Comparison of ENCODE assay signal across 10 mouse cellular contexts in the genomic region with DNA sequence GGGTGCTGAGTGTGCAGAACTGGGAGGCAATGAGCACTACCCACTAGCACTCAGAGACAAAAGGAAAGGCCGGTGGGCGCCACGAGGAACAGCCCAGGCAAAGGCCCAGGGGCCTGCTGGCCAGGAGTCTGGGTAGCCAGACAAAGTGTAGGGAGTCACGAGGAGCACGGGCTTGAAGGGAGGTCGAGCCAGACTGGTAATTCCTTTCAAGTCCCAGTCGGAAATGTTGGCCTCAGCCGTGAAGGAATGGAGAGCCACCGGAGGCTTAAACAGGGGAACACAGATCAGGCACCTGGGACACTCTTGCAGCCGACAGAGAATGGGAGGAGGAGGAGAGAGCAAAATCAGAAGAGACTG. TPM values are rescaled to one million over a fixed set of nuclear protein-coding genes. Genes with fewer than 3 reads are reported as not detected.
DNase-seq lines count a peak whose midpoint lies in the region; ATAC-seq and TF ChIP-seq lines count a peak whose summit lies in the region.
"Had no signal": no experiment of that assay in that cellular context is flagged by ENCODE, and none has a peak within 500 bp of the region (broad histone marks: within the 10 kb centered on the region; RNA-seq: fewer than 3 reads in every experiment).

No protein-coding gene starts in this region.

- no peaks in the 10 kb centered on the region for H3K9me3 ChIP-seq in heart, embryonic 13.5 days
- H3K9me3 ChIP-seq in E14TG2a.4 (ENCODE audit: low read length): no peaks in the 10 kb centered on the region
- H3K9me3 ChIP-seq in forebrain, embryonic 12.5 days: no peaks in the 10 kb centered on the region
- H3K9me3 ChIP-seq in limb, embryonic 10.5 days (replicated peaks): no peaks in the 10 kb centered on the region

- peak overlapping the region; percentile 65 for H3K4me2 ChIP-seq in heart, embryonic 13.5 days
- H3K4me2 ChIP-seq in forebrain, embryonic 12.5 days: peak overlapping the region; percentile 49

- H3K36me3 ChIP-seq in heart, embryonic 13.5 days: peaks cover 19% of the 10 kb centered on the region
- H3K36me3 ChIP-seq in E14TG2a.4 (ENCODE audit: insufficient read depth, low read length): peaks cover 17% of the 10 kb centered on the region
- peaks cover 20% of the 10 kb centered on the region for H3K36me3 ChIP-seq in forebrain, embryonic 12.5 days (replicated peaks)
- H3K36me3 ChIP-seq in limb, embryonic 10.5 days: peaks cover 30% of the 10 kb centered on the region

- H3K27me3 ChIP-seq in heart, embryonic 13.5 days (replicated peaks): no peaks in the 10 kb centered on the region
- H3K27me3 ChIP-seq in E14TG2a.4 (ENCODE audit: insufficient read depth, low read length): peaks cover 17% of the 10 kb centered on the region
- H3K27me3 ChIP-seq in forebrain, embryonic 12.5 days: peaks cover 6% of the 10 kb centered on the region; the same call in 1 of the 2 replicates
- H3K27me3 ChIP-seq in limb, embryonic 10.5 days (ENCODE audit: low read depth, poor library complexity, severe bottlenecking): no peaks in the 10 kb centered on the region

- peak overlapping the region; percentile 15 for H3K4me3 ChIP-seq in heart, embryonic 13.5 days
- peak overlapping the region; percentile 60 for H3K4me3 ChIP-seq in E14TG2a.4 (replicated peaks; ENCODE audit: low read length)
- no peak overlapping the region for H3K4me3 ChIP-seq in forebrain, embryonic 12.5 days (replicated peaks)
- peak overlapping the region; percentile 62 for H3K4me3 ChIP-seq in limb, embryonic 10.5 days

- no peak for TF ChIP-seq CTCF in E14TG2a.4 (conservative IDR thresholded peaks at IDR 0.05; ENCODE audit: low read length)

- peak overlapping the region; percentile 94 for H3K27ac ChIP-seq in heart, embryonic 13.5 days (replicated peaks)
- peak overlapping the region; percentile 97 for H3K27ac ChIP-seq in forebrain, embryonic 12.5 days
- peak overlapping the region; percentile 97 for H3K27ac ChIP-seq in limb, embryonic 10.5 days

- peak overlapping the region; percentile 80 for H3K9ac ChIP-seq in heart, embryonic 13.5 days
- peak overlapping the region; percentile 42 for H3K9ac ChIP-seq in forebrain, embryonic 12.5 days

- DNase-seq in heart, postnatal 4 days: no peak
- no peak for DNase-seq in limb, embryonic 10.5 days (ENCODE audit: low spot score)
- no peak for DNase-seq in adrenal gland, adult 18-20 months (ENCODE audit: low spot score in 2 of 2)
- no peak for DNase-seq in yolk sac, embryonic 10.5 days (ENCODE audit: low spot score)
- no peak for DNase-seq in urinary bladder, adult 2 months (ENCODE audit: low spot score)
- DNase-seq: adrenal gland, postnatal 10 days had no signal

- no peak for ATAC-seq in heart, embryonic 13.5 days (ENCODE audit: extremely low read depth, insufficient number of reproducible peaks, low FRiP score, low TSS enrichment)
- no peak for ATAC-seq in forebrain, embryonic 12.5 days (ENCODE audit: low FRiP score)

- 28% methylated on average over 10 of the region's 10 CpGs for WGBS in heart, embryonic 13.5 days
- 13% methylated on average over 10 of the region's 10 CpGs for WGBS in forebrain, embryonic 12.5 days
- 11% methylated on average over 10 of the region's 10 CpGs for WGBS in limb, embryonic 10.5 days

- peaks cover 50% of the 10 kb centered on the region for H3K4me1 ChIP-seq in heart, embryonic 13.5 days
- peaks cover 67% of the 10 kb centered on the region for H3K4me1 ChIP-seq in E14TG2a.4 (replicated peaks; ENCODE audit: low read depth, low read length)
- H3K4me1 ChIP-seq in forebrain, embryonic 12.5 days: peaks cover 50% of the 10 kb centered on the region
- H3K4me1 ChIP-seq in limb, embryonic 10.5 days: peaks cover 72% of the 10 kb centered on the region

RNA-seq across cellular contexts. Expression of gene Mfap4, which starts 1.0 kb away (rescaled TPM):
- polyA plus RNA-seq in heart, embryonic 13.5 days (2015; fragmentation: Nextera tagmentation; extraction: Ambion mirVana): 114 and 126 TPM in 2 replicates
- 10 to 100 TPM; 70.7 to 78.0 TPM for total RNA-seq in heart, postnatal 4 days (2021)
- 66.9 and 69.4 TPM in 2 replicates for polyA plus RNA-seq in forebrain, embryonic 12.5 days (2016; fragmentation: Nextera tagmentation; extraction: Ambion mirVana)
- 124 and 208 TPM in 2 replicates for polyA plus RNA-seq in limb, embryonic 10.5 days (2016; fragmentation: Nextera tagmentation; extraction: Ambion mirVana)
- 1 to 10 TPM; 4.8 to 5.6 TPM for total RNA-seq in adrenal gland, adult 18-20 months (2021)
- polyA plus RNA-seq in urinary bladder, adult 2 months (2012; rRNA removed): 196 and 207 TPM in 2 replicates
- total RNA-seq: CH12.LX had no signal

RNA-seq across cellular contexts. Expression of gene Mapk7, which starts 10.0 kb away (rescaled TPM):
- 28.8 and 29.6 TPM in 2 replicates for polyA plus RNA-seq in heart, embryonic 13.5 days (2015; fragmentation: Nextera tagmentation; extraction: Ambion mirVana)
- 10 to 100 TPM; 16.0 to 16.8 TPM for total RNA-seq in heart, postnatal 4 days (2021)
- 93.4 and 95.7 TPM in 2 replicates for polyA plus RNA-seq in forebrain, embryonic 12.5 days (2016; fragmentation: Nextera tagmentation; extraction: Ambion mirVana)
- 87.2 and 94.7 TPM in 2 replicates for polyA plus RNA-seq in limb, embryonic 10.5 days (2016; fragmentation: Nextera tagmentation; extraction: Ambion mirVana)
- 10 to 100 TPM; 15.3 to 16.0 TPM for total RNA-seq in adrenal gland, adult 18-20 months (2021)
- 23.7 and 26.3 TPM in 2 replicates for polyA plus RNA-seq in urinary bladder, adult 2 months (2012; rRNA removed)

RNA-seq across cellular contexts. Expression of gene B9d1, which starts 20.7 kb away (rescaled TPM):
- 13.6 and 14.2 TPM in 2 replicates for polyA plus RNA-seq in heart, embryonic 13.5 days (2015; fragmentation: Nextera tagmentation; extraction: Ambion mirVana)
- 10 to 100 TPM in 1 of 2 experiments, 1 to 10 TPM in 1; 9.8 to 12.0 TPM for total RNA-seq in heart, postnatal 4 days (2021)
- 34.6 and 35.6 TPM in 2 replicates for polyA plus RNA-seq in forebrain, embryonic 12.5 days (2016; fragmentation: Nextera tagmentation; extraction: Ambion mirVana)
- 45.3 and 46.7 TPM in 2 replicates for polyA plus RNA-seq in limb, embryonic 10.5 days (2016; fragmentation: Nextera tagmentation; extraction: Ambion mirVana)
- total RNA-seq in adrenal gland, adult 18-20 months (2021): 10 to 100 TPM; 14.4 to 14.8 TPM
- 25.2 and 29.8 TPM in 2 replicates for polyA plus RNA-seq in urinary bladder, adult 2 months (2012; rRNA removed)

RNA-seq across cellular contexts. Expression of gene Rnf112, which starts 30.3 kb away (rescaled TPM):
- polyA plus RNA-seq in heart, embryonic 13.5 days (2015; fragmentation: Nextera tagmentation; extraction: Ambion mirVana): 0.33 and 0.52 TPM in 2 replicates
- total RNA-seq in heart, postnatal 4 days (2021): under 1 TPM; 0.14 to 0.16 TPM
- 7.2 and 7.7 TPM in 2 replicates for polyA plus RNA-seq in forebrain, embryonic 12.5 days (2016; fragmentation: Nextera tagmentation; extraction: Ambion mirVana)
- polyA plus RNA-seq in limb, embryonic 10.5 days (2016; fragmentation: Nextera tagmentation; extraction: Ambion mirVana): 0.10 and 0.23 TPM in 2 replicates
- 1 to 10 TPM; 1.2 to 1.3 TPM for total RNA-seq in adrenal gland, adult 18-20 months (2021)
- 0.87 and 1.3 TPM in 2 replicates for polyA plus RNA-seq in urinary bladder, adult 2 months (2012; rRNA removed)
- total RNA-seq: CH12.LX had no signal
